8 mouse cellular contexts compared by ENCODE assay signal in genomic region chr5:144794687-144795086, GRCm38 (mm10). TPM values are rescaled to one million over a fixed set of nuclear protein-coding genes. Genes with fewer than 3 reads are reported as not detected.
DNase-seq lines count a peak whose midpoint lies in the region; ATAC-seq and TF ChIP-seq lines count a peak whose summit lies in the region.

No protein-coding gene starts in this region.

- H3K4me2 ChIP-seq in kidney, embryonic 16.5 days (replicated peaks; ENCODE audit: low read depth, low read length) = no peak overlapping the region

- H3K4me3 ChIP-seq in left cerebral cortex, adult 2 months = no peak overlapping the region
- H3K4me3 ChIP-seq in kidney, embryonic 16.5 days (ENCODE audit: low read length) = no peak overlapping the region

- no peaks in the 10 kb centered on the region for H3K9me3 ChIP-seq in kidney, embryonic 16.5 days (ENCODE audit: low read length)

- WGBS in kidney, embryonic 16.5 days = 78% methylated on average over 6 of the region's 6 CpGs

- no peak overlapping the region for H3K9ac ChIP-seq in kidney, embryonic 16.5 days (replicated peaks; ENCODE audit: low read length)

- peak; percentile 15 to 47 for DNase-seq in adrenal gland, adult (ENCODE audit: inconsistent age in 2 of 2, low spot score in 1 of 2)
- no peak for DNase-seq in adrenal gland, adult 8-10 months
- DNase-seq in left cerebral cortex, adult 2 months (ENCODE audit: extremely low spot score in 1 of 2, low spot score in 2 of 2) = peak; percentile 22 to 29
- no peak for DNase-seq in left cerebral cortex, adult 11 months (ENCODE audit: low spot score)
- peak; percentile 25 to 42 for DNase-seq in cerebellum, postnatal 14 days
- DNase-seq in lung, postnatal 10 days = peak; percentile 10
- DNase-seq in Muller cell, postnatal 12 days (ENCODE audit: inconsistent ontology term) = no peak

- peak; percentile 65 for TF ChIP-seq CTCF in left cerebral cortex, adult 2 months (IDR thresholded peaks at IDR 0.05)

- H3K27me3 ChIP-seq in kidney, embryonic 16.5 days (ENCODE audit: insufficient read depth, low read length) = no peaks in the 10 kb centered on the region

- H3K36me3 ChIP-seq in kidney, embryonic 16.5 days (ENCODE audit: insufficient read depth, low read length) = peaks cover 92% of the 10 kb centered on the region

- H3K27ac ChIP-seq in left cerebral cortex, adult 2 months = no peak overlapping the region
- no peak overlapping the region for H3K27ac ChIP-seq in kidney, embryonic 16.5 days (ENCODE audit: low read length)

- 0 out of 2 replicates have a peak, but pooled peaks have one; percentile 31 for ATAC-seq in kidney, embryonic 16.5 days (ENCODE audit: low FRiP score, low TSS enrichment)

- intact Hi-C loops in left cerebral cortex, adult 2 months (cut with DNase I) = no loop called here

- no peaks in the 10 kb centered on the region for H3K4me1 ChIP-seq in kidney, embryonic 16.5 days (ENCODE audit: insufficient read depth, low read length)

RNA-seq across cellular contexts. Expression of gene Trrap, which starts 27.2 kb away (rescaled TPM):
- 100 to 1,000 TPM in 3 of 4 experiments, 10 to 100 TPM in 1; 97.3 to 186 (median 128) TPM for total RNA-seq in adrenal gland, adult 8-10 months (2022)
- total RNA-seq in left cerebral cortex, adult 2 months (2021) = 100 to 1,000 TPM; 169 to 170 TPM
- 69.8 and 84.1 TPM in 2 replicates for polyA plus RNA-seq in kidney, embryonic 16.5 days (2015; fragmentation: Nextera tagmentation; extraction: Ambion mirVana)

RNA-seq across cellular contexts. Expression of gene Tmem130, which starts 33.1 kb away (rescaled TPM):
- total RNA-seq in adrenal gland, adult 8-10 months (2022) = 10 to 100 TPM; 41.5 to 59.8 (median 46.7) TPM
- total RNA-seq in left cerebral cortex, adult 2 months (2021) = 100 to 1,000 TPM; 169 to 188 TPM
- 0.42 and 0.90 TPM in 2 replicates for polyA plus RNA-seq in kidney, embryonic 16.5 days (2015; fragmentation: Nextera tagmentation; extraction: Ambion mirVana)

Comparison
In these comparisons a context has a peak if more than half of its experiments do, and no peak if none do; other contexts are left out.
1. DNase-seq: peak in adrenal gland, adult (2 of 2), left cerebral cortex, adult 2 months (2 of 2), cerebellum, postnatal 14 days (2 of 2) and lung, postnatal 10 days (single experiment); none in adrenal gland, adult 8-10 months (single experiment), left cerebral cortex, adult 11 months (single experiment) and Muller cell, postnatal 12 days (single experiment).